Mouse (Mus musculus): ENCODE data around the gene Esrrg. TPM values are rescaled to one million over a fixed set of nuclear protein-coding genes. Genes with fewer than 3 reads are reported as not detected.

Gene Esrrg
- polyA plus RNA-seq, 1 experiment from 2014 or later: 20.0 TPM

- H3K9ac ChIP-seq: no peak overlapping the region
- 36% methylated on average over 10 of the region's 10 CpGs for WGBS
Observed at GRCm38 (mm10) chr1:188214885-188215611, 606.5 kb downstream of the Esrrg start.

GRCm38 (mm10) chr1:188221226-188221792 lies 612.7 kb downstream of the Esrrg start:
- Histone ChIP-seq H3K36me3 (no peaks in the 10 kb centered on the region), H3K4me1 (replicated peaks) (no peaks in the 10 kb centered on the region), H3K9me3 (replicated peaks) (no peaks in the 10 kb centered on the region), H3K4me3 (no peak overlapping the region), H3K9ac (no peak overlapping the region), H3K27ac (no peak overlapping the region), H3K4me2 (no peak overlapping the region), H3K27me3 (no peaks in the 10 kb centered on the region)
- 83% methylated on average over 4 of the region's 4 CpGs for WGBS
- no peak for ATAC-seq (replicated peaks; ENCODE audit: insufficient number of reproducible peaks, insufficient read depth, low FRiP score, low read depth)

More at GRCm38 (mm10) chr1:188214885-188215611, 606.5 kb downstream of the Esrrg start:
- no peaks in the 10 kb centered on the region for H3K27me3 ChIP-seq
- no peaks in the 10 kb centered on the region for H3K9me3 ChIP-seq (replicated peaks)
- peaks cover 9% of the 10 kb centered on the region; the same call in 1 of the 2 replicates for H3K36me3 ChIP-seq
- H3K27ac ChIP-seq: peak overlapping the region; percentile 58
- H3K4me1 ChIP-seq (replicated peaks): peaks cover 8% of the 10 kb centered on the region
- H3K4me2 ChIP-seq: no peak overlapping the region
- no peak overlapping the region for H3K4me3 ChIP-seq
- no peak for ATAC-seq (replicated peaks; ENCODE audit: insufficient number of reproducible peaks, insufficient read depth, low FRiP score, low read depth)

GRCm38 (mm10) chr1:188233036-188233724 lies 624.6 kb downstream of the Esrrg start:
- Histone ChIP-seq H3K4me2 (no peak overlapping the region), H3K36me3 (no peaks in the 10 kb centered on the region), H3K4me1 (replicated peaks) (no peaks in the 10 kb centered on the region), H3K27ac (no peak overlapping the region), H3K27me3 (no peaks in the 10 kb centered on the region), H3K4me3 (no peak overlapping the region), H3K9me3 (replicated peaks) (no peaks in the 10 kb centered on the region), H3K9ac (no peak overlapping the region)
- 73% methylated on average over 5 of the region's 5 CpGs for WGBS
- ATAC-seq (replicated peaks; ENCODE audit: insufficient number of reproducible peaks, insufficient read depth, low FRiP score, low read depth): no peak

GRCm38 (mm10) chr1:188238636-188239035 lies 630.0 kb downstream of the Esrrg start:
- no peak overlapping the region for H3K9ac ChIP-seq
- ATAC-seq (replicated peaks; ENCODE audit: insufficient number of reproducible peaks, insufficient read depth, low FRiP score, low read depth): no peak
- H3K4me1 ChIP-seq (replicated peaks): no peaks in the 10 kb centered on the region
- H3K4me2 ChIP-seq: no peak overlapping the region
- H3K36me3 ChIP-seq: no peaks in the 10 kb centered on the region
- no peaks in the 10 kb centered on the region for H3K27me3 ChIP-seq
- H3K9me3 ChIP-seq (replicated peaks): no peaks in the 10 kb centered on the region
- no peak overlapping the region for H3K4me3 ChIP-seq
- no peak overlapping the region for H3K27ac ChIP-seq

- Histone ChIP-seq H3K9me3 (replicated peaks) (no peaks in the 10 kb centered on the region), H3K27ac (no peak overlapping the region), H3K4me2 (no peak overlapping the region), H3K4me1 (replicated peaks) (no peaks in the 10 kb centered on the region), H3K36me3 (no peaks in the 10 kb centered on the region), H3K9ac (no peak overlapping the region), H3K4me3 (no peak overlapping the region), H3K27me3 (no peaks in the 10 kb centered on the region)
- no peak for ATAC-seq (replicated peaks; ENCODE audit: insufficient number of reproducible peaks, insufficient read depth, low FRiP score, low read depth)
- 70% methylated on average over 10 of the region's 10 CpGs for WGBS
Observed at GRCm38 (mm10) chr1:188241766-188242165, 633.2 kb downstream of the Esrrg start.

GRCm38 (mm10) chr1:188257500-188257899 lies 648.9 kb downstream of the Esrrg start:
- WGBS: 79% methylated on average over 7 of the region's 7 CpGs

GRCm38 (mm10) chr1:188260259-188261107 lies 651.9 kb downstream of the Esrrg start:
- Histone ChIP-seq H3K36me3 (no peaks in the 10 kb centered on the region), H3K9ac (no peak overlapping the region), H3K27me3 (no peaks in the 10 kb centered on the region), H3K4me3 (no peak overlapping the region), H3K27ac (no peak overlapping the region), H3K4me1 (replicated peaks) (no peaks in the 10 kb centered on the region), H3K4me2 (no peak overlapping the region), H3K9me3 (replicated peaks) (no peaks in the 10 kb centered on the region)
- ATAC-seq (replicated peaks; ENCODE audit: insufficient number of reproducible peaks, insufficient read depth, low FRiP score, low read depth): no peak
- WGBS: 69% methylated on average over 6 of the region's 6 CpGs

More at GRCm38 (mm10) chr1:188257500-188257899, 648.9 kb downstream of the Esrrg start:
- Histone ChIP-seq H3K9ac (no peak overlapping the region), H3K27ac (no peak overlapping the region), H3K9me3 (replicated peaks) (no peaks in the 10 kb centered on the region), H3K4me2 (no peak overlapping the region), H3K36me3 (no peaks in the 10 kb centered on the region), H3K27me3 (no peaks in the 10 kb centered on the region), H3K4me3 (no peak overlapping the region), H3K4me1 (replicated peaks) (no peaks in the 10 kb centered on the region)
- ATAC-seq (replicated peaks; ENCODE audit: insufficient number of reproducible peaks, insufficient read depth, low FRiP score, low read depth): no peak

- no peak within 1 kb of the TSS for H3K27ac ChIP-seq
- ATAC-seq (replicated peaks; ENCODE audit: insufficient number of reproducible peaks, insufficient read depth, low FRiP score, low read depth): no peak
- H3K9ac ChIP-seq: no peak within 1 kb of the TSS
- 0 out of 2 replicates have a peak, but pooled peaks cover under 1% of the 10 kb centered on the region for H3K4me1 ChIP-seq (replicated peaks)
- H3K4me2 ChIP-seq: no peak within 1 kb of the TSS
- H3K4me3 ChIP-seq: no peak within 1 kb of the TSS
- H3K36me3 ChIP-seq: no peaks in the 10 kb centered on the region
- H3K27me3 ChIP-seq: no peaks in the 10 kb centered on the region
- 71% methylated on average over 10 of the region's 10 CpGs for WGBS
- H3K9me3 ChIP-seq (replicated peaks): no peaks in the 10 kb centered on the region
Observed at GRCm38 (mm10) chr1:188261903-188262682, 653.5 kb downstream of the Esrrg start, which contains the start of gene Ush2a. Gene Ush2a, plus strand, starts transcription at chr1:188262023.

Data from heart, embryonic 15.5 days (tissue).